Mouse (Mus musculus): Measurements from ENCODE around the gene March10.

GRCm38 (mm10) chr11:105457041-105457440 is 506 bp upstream of the March10 start:
- TF ChIP-seq POLR2A (IDR thresholded peaks at IDR 0.05; ENCODE audit: extremely low read depth, insufficient read depth, low read length): no peak
- TF ChIP-seq CTCF (IDR thresholded peaks at IDR 0.05; ENCODE audit: low read depth, low read length): no peak

Data from liver, adult 2 months (tissue).